Mouse (Mus musculus) hindbrain, embryonic 10.5 days (tissue): ENCODE measurements around the gene Cyb5r4. TPM values are rescaled to one million over a fixed set of nuclear protein-coding genes. Genes with fewer than 3 reads are reported as not detected.

Experiments used
- DNase-seq: peaks from one replicate; pipeline ENCODE4 v3.0.0-alpha.2; 2017; ENCODE audit warnings: low spot score
- H3K27ac ChIP-seq: fragments of 300-500 bp; sonication (generic); 2 replicates; pipeline ENCODE4 v1.5.1; 2016; ENCODE audit warnings: mild to moderate bottlenecking, moderate library complexity
- H3K27me3 ChIP-seq: fragments of 300-500 bp; sonication (generic); 2 replicates; pipeline ENCODE4 v1.6.1; 2016; ENCODE audit warnings: mild to moderate bottlenecking; ENCODE audit not compliant: poor library complexity, insufficient read depth, severe bottlenecking
- H3K36me3 ChIP-seq: fragments of 300-500 bp; sonication (generic); 2 replicates; pipeline ENCODE4 v1.6.1; 2016; ENCODE audit warnings: mild to moderate bottlenecking, moderate library complexity
- H3K4me1 ChIP-seq: fragments of 300-500 bp; sonication (generic); replicated peaks from 2 replicates; pipeline ENCODE4 v1.6.1; 2016; ENCODE audit warnings: mild to moderate bottlenecking
- H3K4me3 ChIP-seq: fragments of 300-500 bp; sonication (generic); 2 replicates; pipeline ENCODE4 v1.5.1; 2016; ENCODE audit warnings: mild to moderate bottlenecking, moderate library complexity
- H3K9me3 ChIP-seq: fragments of 300-500 bp; sonication (generic); 2 replicates; pipeline ENCODE4 v1.6.1; 2016; ENCODE audit warnings: mild to moderate bottlenecking, moderate library complexity
- WGBS: fragments of 180-500 bp; shearing (Covaris S2); methylation state at CpG from one replicate; pipeline ENCODE4 v1.1.7; 2016; 5-methylcytosine and 5-hydroxymethylcytosine counted together
- polyA plus RNA-seq: library from polyadenylated mRNA; unstranded; fragments of >200 nt; fragmentation: Nextera tagmentation; extraction: Ambion mirVana; gene quantifications from 2 replicates; pipeline ENCODE4 v1.2.1, GENCODE M21; 2016

The Cyb5r4 gene
- polyA plus RNA-seq, 1 experiment from 2014 or later: 94.1 TPM

DNA sequence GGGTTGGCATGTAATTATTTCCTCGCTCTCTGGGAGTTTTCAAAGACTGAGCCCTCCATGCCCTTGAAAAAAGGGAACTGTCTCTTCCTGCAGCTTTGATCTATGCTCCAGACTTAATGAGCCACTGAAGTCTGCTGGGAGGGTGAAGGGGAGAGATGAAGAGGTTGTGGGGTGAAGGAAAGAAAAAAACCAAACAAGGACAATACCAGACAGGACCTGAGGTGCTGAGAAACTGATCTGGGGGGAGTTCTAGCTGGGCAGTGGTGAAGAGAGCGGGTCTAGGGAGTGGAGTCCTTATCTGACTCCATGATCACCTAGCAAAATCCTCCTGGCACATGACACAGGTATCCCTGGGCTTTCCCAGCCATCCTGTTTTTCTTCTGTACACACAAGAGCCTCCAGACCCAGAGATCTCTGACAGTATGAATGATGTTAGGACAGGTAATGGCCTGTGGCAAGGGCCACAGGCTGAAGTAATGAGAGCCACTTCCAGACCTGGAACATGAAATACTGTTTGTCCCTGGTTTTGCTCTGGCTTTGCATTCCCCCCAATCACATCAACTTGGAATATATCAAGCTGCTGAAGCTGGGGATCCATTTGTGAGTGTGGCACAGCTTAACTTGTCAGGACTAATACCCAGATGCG lies 24.6 kb upstream of the Cyb5r4 start:
- 64% methylated on average over 3 of the region's 3 CpGs for WGBS
- 0 out of 2 replicates have a peak, but pooled peaks cover 7% of the 10 kb centered on the region for H3K4me1 ChIP-seq
- H3K4me3 ChIP-seq: no peak overlapping the region
- H3K27ac ChIP-seq: no peak overlapping the region
- no peaks in the 10 kb centered on the region for H3K9me3 ChIP-seq
- H3K27me3 ChIP-seq: no peaks in the 10 kb centered on the region
- H3K36me3 ChIP-seq: no peaks in the 10 kb centered on the region
- DNase-seq: no peak

DNA sequence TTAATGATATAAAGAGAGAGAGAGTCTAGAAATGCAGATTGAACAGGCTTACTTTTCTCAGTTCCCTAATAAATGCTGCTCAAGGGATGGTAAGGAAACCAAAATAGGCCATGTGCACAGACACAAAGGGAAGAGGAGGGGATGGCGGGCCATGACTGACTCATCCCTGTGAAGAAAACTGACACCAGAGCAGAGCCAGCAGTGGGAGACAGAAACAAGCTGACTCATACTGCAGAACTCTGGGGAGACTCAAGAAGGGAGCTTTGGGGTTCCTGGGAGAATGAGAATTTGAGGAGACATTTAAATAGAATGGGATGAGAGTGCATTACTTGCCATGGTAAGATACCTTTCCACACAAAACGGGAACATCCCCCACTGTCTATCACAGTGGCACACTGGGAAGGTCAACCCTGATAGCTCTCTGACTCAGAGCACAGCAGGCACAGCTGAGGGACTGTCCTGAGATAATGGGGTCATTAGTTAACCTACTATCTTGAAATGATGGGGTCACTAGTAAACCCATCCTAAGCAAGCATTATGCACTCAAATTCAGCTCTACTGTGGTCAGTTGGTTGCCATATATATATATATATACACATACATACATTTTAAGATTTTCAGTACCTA lies 21.7 kb upstream of the Cyb5r4 start:
- WGBS: 69% methylated on average over 2 of the region's 2 CpGs
- H3K4me3 ChIP-seq: no peak overlapping the region
- H3K4me1 ChIP-seq: 0 out of 2 replicates have a peak, but pooled peaks cover 3% of the 10 kb centered on the region
- no peak overlapping the region for H3K27ac ChIP-seq
- no peaks in the 10 kb centered on the region for H3K36me3 ChIP-seq
- no peak for DNase-seq
- no peaks in the 10 kb centered on the region for H3K27me3 ChIP-seq
- no peaks in the 10 kb centered on the region for H3K9me3 ChIP-seq

DNA sequence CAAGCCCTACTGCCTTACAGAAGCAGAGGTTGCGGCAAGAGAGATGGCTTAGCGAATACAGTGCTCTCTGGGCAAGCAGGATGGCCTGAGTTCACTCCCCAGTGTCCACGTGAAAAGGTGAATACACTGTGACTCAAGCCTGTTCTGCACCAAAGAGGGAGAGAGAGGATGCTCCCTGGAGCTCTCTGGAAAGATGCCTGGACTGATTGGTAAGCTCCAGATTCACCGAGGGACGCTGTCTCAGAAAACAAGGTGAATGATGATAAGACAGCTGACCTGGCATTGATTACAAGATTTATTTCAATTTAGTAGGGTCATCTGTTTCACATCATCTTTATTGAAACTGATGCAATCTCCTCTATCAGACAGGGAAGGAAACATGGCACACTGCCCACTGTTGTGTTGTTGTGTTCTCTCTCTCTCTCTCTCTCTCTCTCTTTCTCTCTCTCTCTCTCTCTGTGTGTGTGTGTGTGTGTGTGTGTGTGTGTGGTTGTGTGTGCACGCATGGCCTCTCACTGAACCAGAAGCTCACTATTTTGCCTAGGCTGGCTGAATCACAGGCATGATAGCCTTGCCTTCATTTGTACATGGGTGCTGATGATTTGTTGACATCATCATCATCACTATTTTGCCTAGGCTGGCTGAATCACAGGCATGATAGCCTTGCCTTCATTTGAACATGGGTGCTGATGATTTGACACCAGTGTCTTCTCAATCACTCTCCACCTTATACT lies 16.9 kb upstream of the Cyb5r4 start:
- Histone ChIP-seq H3K4me3 (no peak overlapping the region), H3K9me3 (no peaks in the 10 kb centered on the region), H3K36me3 (no peaks in the 10 kb centered on the region), H3K4me1 (peaks cover 12% of the 10 kb centered on the region; the same call in 1 of the 2 replicates), H3K27ac (no peak overlapping the region), H3K27me3 (no peaks in the 10 kb centered on the region)
- WGBS: 84% methylated on average over 6 of the region's 6 CpGs
- no peak for DNase-seq

DNA sequence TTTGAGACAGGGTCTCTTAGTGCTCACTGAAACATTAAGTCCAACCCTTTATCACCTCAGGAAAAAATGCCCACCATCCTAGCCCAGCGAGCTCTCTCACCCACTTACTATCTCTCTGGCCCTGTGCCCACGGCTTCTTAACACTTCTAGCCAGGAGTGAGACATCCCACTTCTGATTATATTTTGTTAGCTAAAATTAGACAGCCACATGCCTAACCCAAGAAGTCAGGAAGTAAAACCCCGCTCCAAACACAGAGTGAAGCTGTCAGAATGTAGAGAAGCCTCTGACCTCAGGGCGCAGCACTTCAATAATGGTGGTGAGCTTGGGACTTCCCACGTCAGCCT lies 16.4 kb upstream of the Cyb5r4 start:
- no peak overlapping the region for H3K4me3 ChIP-seq
- no peaks in the 10 kb centered on the region for H3K36me3 ChIP-seq
- WGBS: 73% methylated on average over 5 of the region's 5 CpGs
- no peaks in the 10 kb centered on the region for H3K9me3 ChIP-seq
- H3K27ac ChIP-seq: no peak overlapping the region
- peaks cover 12% of the 10 kb centered on the region; the same call in 1 of the 2 replicates for H3K4me1 ChIP-seq
- DNase-seq: no peak
- H3K27me3 ChIP-seq: no peaks in the 10 kb centered on the region

DNA sequence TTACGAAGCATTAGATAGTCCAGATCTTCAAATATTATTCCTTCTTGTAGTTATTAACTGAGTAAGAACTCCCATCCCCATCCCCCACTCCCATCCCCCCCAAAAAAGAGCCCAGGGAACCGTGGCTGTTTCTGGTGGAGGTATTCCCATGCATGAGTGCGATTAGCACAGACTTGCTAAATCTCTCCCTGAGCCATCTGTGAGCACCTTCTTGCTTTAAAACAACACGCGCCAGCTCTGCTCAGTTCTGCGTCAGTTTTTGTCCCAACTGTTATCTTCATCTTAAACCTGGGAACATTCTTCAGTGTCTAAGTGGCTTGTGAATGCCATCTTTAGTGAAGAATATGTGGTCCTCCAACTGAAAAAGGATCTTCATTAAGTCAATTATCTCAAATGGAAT lies 13.3 kb upstream of the Cyb5r4 start:
- Histone ChIP-seq H3K27ac (no peak overlapping the region), H3K9me3 (no peaks in the 10 kb centered on the region), H3K4me1 (peaks cover 12% of the 10 kb centered on the region; the same call in 1 of the 2 replicates), H3K4me3 (no peak overlapping the region), H3K36me3 (no peaks in the 10 kb centered on the region), H3K27me3 (peaks cover 10% of the 10 kb centered on the region)
- DNase-seq: no peak
- WGBS: 80% methylated on average over 6 of the region's 6 CpGs

DNA sequence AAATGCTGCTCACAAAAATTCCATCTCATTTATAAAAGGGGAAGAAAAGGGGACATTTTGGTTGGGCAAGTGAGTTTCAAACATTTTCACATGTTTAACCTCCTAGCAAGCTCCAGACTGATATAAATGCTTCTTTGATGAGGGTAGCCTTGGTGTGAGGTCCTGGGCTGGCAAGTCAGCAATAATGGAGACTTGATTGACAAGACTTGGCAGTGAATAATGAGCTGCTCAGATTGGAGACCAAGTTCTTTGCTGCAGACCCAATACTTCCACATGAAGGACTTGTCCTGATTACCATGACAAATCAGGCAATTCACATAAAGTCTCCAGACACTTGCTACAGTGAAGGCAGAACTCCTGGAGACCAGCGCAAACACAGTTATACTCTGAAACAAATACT lies 12.9 kb upstream of the Cyb5r4 start:
- Histone ChIP-seq H3K4me1 (peaks cover 12% of the 10 kb centered on the region; the same call in 1 of the 2 replicates), H3K36me3 (no peaks in the 10 kb centered on the region), H3K27ac (no peak overlapping the region), H3K27me3 (peaks cover 12% of the 10 kb centered on the region), H3K4me3 (no peak overlapping the region), H3K9me3 (no peaks in the 10 kb centered on the region)
- no peak for DNase-seq
- WGBS: 78% methylated on average over 1 of the region's 1 CpGs

DNA sequence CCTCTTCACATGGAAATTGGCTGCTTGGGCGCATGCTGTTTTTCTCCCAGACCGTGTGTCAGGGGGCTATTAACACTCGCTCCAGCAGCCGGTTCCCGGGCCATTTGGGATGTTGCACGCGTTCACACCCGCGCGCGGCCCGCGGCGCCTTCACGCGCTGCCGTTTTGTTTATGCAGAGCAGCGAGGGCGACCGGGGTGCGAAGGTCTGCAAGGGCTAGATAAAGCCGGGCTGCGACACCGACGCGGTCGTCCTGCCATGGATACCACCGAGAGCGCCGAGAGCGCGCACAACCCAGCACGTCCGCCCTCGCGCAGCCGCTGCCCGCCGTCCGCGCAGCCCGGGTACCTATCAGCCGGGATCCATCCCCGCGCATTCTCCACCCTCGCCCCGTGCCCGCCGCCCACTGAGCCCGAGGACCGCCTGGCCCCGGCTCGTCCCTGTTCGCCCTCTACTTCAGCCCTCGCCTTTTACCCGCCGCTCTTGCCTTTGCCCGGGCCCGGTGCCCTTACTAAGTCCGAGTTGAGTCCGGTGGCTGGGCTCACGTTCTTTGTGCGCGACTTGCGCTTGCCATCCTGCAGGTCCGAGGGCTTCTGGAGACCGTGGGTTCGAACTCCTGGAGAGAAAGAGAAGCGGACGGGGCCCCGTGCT lies 6.4 kb upstream of the Cyb5r4 start, which contains the start of gene Ripply2:
Gene Ripply2 (plus strand): TSS at position 250 of the 650 bp plus-strand sequence.
- H3K9me3 ChIP-seq: no peaks in the 10 kb centered on the region
- peak; percentile 61 for DNase-seq
- no peaks in the 10 kb centered on the region for H3K36me3 ChIP-seq
- H3K4me1 ChIP-seq: peaks cover 14% of the 10 kb centered on the region
- H3K4me3 ChIP-seq: peak within 1 kb of the TSS; percentile 67
- under 1% methylated on average over 71 of the region's 71 CpGs for WGBS
- peak within 1 kb of the TSS; percentile 86 for H3K27ac ChIP-seq
- peaks cover 54% of the 10 kb centered on the region for H3K27me3 ChIP-seq

DNA sequence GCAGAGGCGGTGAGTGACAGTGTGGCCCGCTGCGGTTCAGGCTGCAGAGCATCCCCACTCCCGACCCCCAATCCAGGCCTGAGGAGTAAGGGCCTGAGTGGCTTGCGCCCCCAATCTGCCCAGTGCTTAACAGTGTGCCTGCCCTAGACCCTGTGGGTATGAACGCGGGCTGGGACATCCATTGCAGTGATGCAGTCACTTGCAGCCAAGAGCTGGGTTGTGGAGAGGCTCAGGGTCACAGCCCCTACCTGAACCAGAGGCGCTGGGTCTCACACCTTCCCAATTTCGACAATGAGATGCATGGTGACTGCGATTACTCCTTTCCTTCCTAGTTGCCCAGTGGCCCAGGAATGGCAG lies 5.9 kb upstream of the Cyb5r4 start:
- Histone ChIP-seq H3K36me3 (no peaks in the 10 kb centered on the region), H3K4me3 (peak overlapping the region; percentile 67), H3K27me3 (peaks cover 54% of the 10 kb centered on the region), H3K9me3 (no peaks in the 10 kb centered on the region), H3K4me1 (peaks cover 14% of the 10 kb centered on the region), H3K27ac (peak overlapping the region; percentile 86)
- WGBS: 4% methylated on average over 10 of the region's 10 CpGs
- no peak for DNase-seq

DNA sequence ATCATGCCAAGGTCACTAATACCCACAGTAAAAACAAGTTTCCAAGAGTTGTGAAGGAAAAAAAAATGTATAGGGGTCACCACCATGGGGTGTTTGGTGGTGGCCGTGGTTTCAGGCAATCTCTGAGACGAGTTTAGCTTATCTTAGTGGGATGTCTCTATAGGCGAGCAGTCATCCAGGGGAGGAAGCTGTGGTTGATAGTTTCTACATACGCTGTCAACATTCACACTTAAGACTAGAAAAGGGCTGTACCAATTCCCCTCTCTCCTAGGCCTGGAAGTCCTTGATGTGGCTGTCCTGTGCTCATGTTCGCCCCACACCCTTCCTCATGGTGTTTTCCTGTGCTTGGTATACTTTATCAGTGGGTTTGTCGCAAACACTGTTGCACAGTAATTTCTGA lies 4.0 kb downstream of the Cyb5r4 start:
- peaks cover 22% of the 10 kb centered on the region for H3K4me1 ChIP-seq
- DNase-seq: no peak
- 0 out of 2 replicates have a peak, but pooled peaks cover 9% of the 10 kb centered on the region for H3K36me3 ChIP-seq
- H3K9me3 ChIP-seq: no peaks in the 10 kb centered on the region
- no peak overlapping the region for H3K4me3 ChIP-seq
- WGBS: 87% methylated on average over 6 of the region's 6 CpGs
- H3K27ac ChIP-seq: no peak overlapping the region
- no peaks in the 10 kb centered on the region for H3K27me3 ChIP-seq

DNA sequence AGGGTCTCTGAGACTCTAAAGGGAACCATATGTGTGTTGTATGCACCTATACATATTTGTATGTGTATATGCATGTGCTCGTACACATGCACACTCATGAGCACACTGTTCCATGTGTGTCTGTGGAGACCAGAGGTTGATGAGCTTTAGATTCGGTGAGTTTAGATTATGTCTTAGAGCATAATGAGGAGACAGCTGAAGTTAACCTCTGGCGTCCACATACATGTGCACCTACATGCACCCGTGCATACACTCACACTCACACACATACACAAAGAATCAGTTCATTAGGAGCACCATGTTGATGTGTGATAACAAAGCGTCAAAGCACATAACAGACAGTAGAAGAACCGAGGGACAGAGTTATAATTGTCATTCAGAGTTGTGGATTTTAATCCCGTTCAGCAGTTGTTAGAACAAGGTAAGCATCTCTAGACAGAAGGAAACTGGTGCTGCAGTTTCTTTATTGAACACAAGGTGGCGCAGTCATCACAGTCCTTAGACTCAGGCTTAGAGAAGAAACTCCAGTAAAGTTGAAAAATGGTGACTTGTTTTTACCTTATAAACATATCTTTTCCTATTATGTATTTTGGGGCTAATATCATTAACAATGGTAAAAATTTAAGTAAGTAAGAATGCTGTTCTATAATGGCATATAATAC lies 5.7 kb downstream of the Cyb5r4 start:
- Histone ChIP-seq H3K9me3 (no peaks in the 10 kb centered on the region), H3K4me3 (no peak overlapping the region), H3K4me1 (peaks cover 11% of the 10 kb centered on the region), H3K27me3 (no peaks in the 10 kb centered on the region), H3K27ac (no peak overlapping the region), H3K36me3 (0 out of 2 replicates have a peak, but pooled peaks cover 9% of the 10 kb centered on the region)
- peak; percentile 52 for DNase-seq
- WGBS: 46% methylated on average over 8 of the region's 8 CpGs

DNA sequence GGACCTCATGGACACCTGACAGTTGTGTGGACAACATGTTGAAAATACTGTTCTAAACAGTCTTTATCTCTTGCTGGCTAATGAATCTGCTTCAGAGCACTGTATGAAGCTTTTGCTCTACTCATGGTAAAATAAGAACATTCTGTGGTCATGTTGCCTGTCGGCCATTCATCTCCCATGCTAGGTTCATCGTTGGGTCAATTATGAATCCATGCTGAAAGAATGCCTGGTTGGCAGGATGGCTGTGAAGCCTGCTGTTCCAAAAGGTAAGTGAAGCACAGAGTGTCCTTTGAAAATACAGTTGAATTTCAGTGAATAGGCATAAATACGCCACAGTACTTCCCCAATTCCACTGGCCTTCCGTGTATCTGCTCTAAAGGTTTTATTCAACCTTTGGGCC lies 10.4 kb downstream of the Cyb5r4 start:
- Histone ChIP-seq H3K27ac (no peak overlapping the region), H3K27me3 (no peaks in the 10 kb centered on the region), H3K4me1 (no peaks in the 10 kb centered on the region), H3K9me3 (no peaks in the 10 kb centered on the region), H3K36me3 (peaks cover 24% of the 10 kb centered on the region; the same call in 1 of the 2 replicates), H3K4me3 (no peak overlapping the region)
- DNase-seq: no peak
- 92% methylated on average over 4 of the region's 4 CpGs for whole genome bisulfite sequencing

DNA sequence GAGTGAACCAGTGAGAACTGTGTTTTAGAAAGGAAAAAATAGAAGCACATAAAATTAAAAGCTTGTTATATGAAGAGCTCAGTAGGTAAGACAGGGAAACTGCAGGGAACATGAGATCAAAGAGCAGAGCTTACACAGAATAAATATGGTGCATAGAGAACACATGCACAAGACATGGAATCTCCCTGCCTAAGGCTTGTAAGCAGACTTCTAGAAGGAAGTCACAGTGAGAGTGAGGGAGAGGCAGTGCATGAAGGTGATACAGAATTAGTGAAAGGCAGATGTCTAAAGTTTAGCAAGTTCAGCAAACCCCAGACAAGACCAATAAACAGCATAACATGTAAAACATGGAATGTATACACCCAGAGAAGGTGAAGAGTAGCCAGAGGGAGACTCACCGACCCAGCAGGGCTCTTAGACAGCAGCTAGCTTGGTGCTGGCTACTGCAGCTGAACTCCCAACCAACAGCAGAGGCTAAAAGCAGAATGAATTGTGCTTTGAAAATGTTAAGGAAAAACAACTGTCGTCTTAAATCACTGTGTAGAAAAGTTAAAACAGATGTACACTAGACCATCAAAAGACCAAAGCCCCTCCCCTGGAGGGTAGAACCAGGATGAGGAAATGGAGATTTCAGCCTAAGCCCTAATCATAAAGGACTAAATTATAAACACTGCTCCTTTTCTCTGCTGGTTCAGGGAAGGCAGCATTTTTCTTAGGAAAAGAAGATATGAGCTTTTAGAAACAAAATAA lies 13.2 kb downstream of the Cyb5r4 start:
- Histone ChIP-seq H3K4me3 (no peak overlapping the region), H3K36me3 (peaks cover 15% of the 10 kb centered on the region; the same call in 1 of the 2 replicates), H3K27me3 (no peaks in the 10 kb centered on the region), H3K4me1 (no peaks in the 10 kb centered on the region), H3K9me3 (no peaks in the 10 kb centered on the region), H3K27ac (no peak overlapping the region)
- DNase-seq: no peak
- 77% methylated on average over 2 of the region's 2 CpGs for WGBS
